Mouse (Mus musculus): ENCODE results near the gene Desi1. TPM values are rescaled to one million over a fixed set of nuclear protein-coding genes. Genes with fewer than 3 reads are reported as not detected.

Desi1 gene
- total RNA-seq, 2 experiments from 2014 or later, result 8.3 to 26.3 TPM

Other genes with a start within 250 kb of the Desi1 start
- gene Tef, start 231.4 kb downstream of the Desi1 start, total RNA-seq (2014; fragmentation: Nextera tagmentation), result 6.6 and 9.4 TPM in 2 replicates
- gene Tef, start 231.4 kb downstream of the Desi1 start, total RNA-seq (2017), result 6.9 and 10.1 TPM in 2 replicates
- 35.0 and 39.6 TPM in 2 replicates for gene Tob2, start 175.1 kb downstream of the Desi1 start, total RNA-seq (2014; fragmentation: Nextera tagmentation)
- gene Tob2, start 175.1 kb downstream of the Desi1 start, total RNA-seq (2017), result 14.7 and 19.3 TPM in 2 replicates
- 101 and 107 TPM in 2 replicates for gene Phf5a, start 162.0 kb downstream of the Desi1 start, total RNA-seq (2014; fragmentation: Nextera tagmentation)
- 79.2 and 148 TPM in 2 replicates for gene Phf5a, start 162.0 kb downstream of the Desi1 start, total RNA-seq (2017)
- 123 and 126 TPM in 2 replicates for gene Aco2, start 161.6 kb downstream of the Desi1 start, total RNA-seq (2014; fragmentation: Nextera tagmentation)
- gene Aco2, start 161.6 kb downstream of the Desi1 start, total RNA-seq (2017), result 156 and 180 TPM in 2 replicates
- 21.8 and 26.5 TPM in 2 replicates for gene Polr3h, start 107.6 kb downstream of the Desi1 start, total RNA-seq (2014; fragmentation: Nextera tagmentation)
- gene Polr3h, start 107.6 kb downstream of the Desi1 start, total RNA-seq (2017), result 46.6 and 51.2 TPM in 2 replicates
- gene Csdc2, start 97.1 kb downstream of the Desi1 start, total RNA-seq (2014; fragmentation: Nextera tagmentation), result not detected in 2 replicates
- not detected in 2 replicates for gene Csdc2, start 97.1 kb downstream of the Desi1 start, total RNA-seq (2017)
- gene Pmm1, start 72.9 kb downstream of the Desi1 start, total RNA-seq (2014; fragmentation: Nextera tagmentation), result 32.6 and 32.7 TPM in 2 replicates
- 19.5 and 21.2 TPM in 2 replicates for gene Pmm1, start 72.9 kb downstream of the Desi1 start, total RNA-seq (2017)
- gene 1700029P11Rik, start 53.3 kb downstream of the Desi1 start, total RNA-seq (2014; fragmentation: Nextera tagmentation), result not detected in 2 replicates
- not detected in 2 replicates for gene 1700029P11Rik, start 53.3 kb downstream of the Desi1 start, total RNA-seq (2017)
- 104 and 120 TPM in 2 replicates for gene Xrcc6, start 46.0 kb downstream of the Desi1 start, total RNA-seq (2014; fragmentation: Nextera tagmentation)
- 234 and 250 TPM in 2 replicates for gene Xrcc6, start 46.0 kb downstream of the Desi1 start, total RNA-seq (2017)
- 254 and 268 TPM in 2 replicates for gene Snu13, start 13.7 kb upstream of the Desi1 start, total RNA-seq (2014; fragmentation: Nextera tagmentation)
- 183 and 209 TPM in 2 replicates for gene Snu13, start 13.7 kb upstream of the Desi1 start, total RNA-seq (2017)
- not detected in 2 replicates for gene 4930407I10Rik, start 25.3 kb upstream of the Desi1 start, total RNA-seq (2014; fragmentation: Nextera tagmentation)
- gene 4930407I10Rik, start 25.3 kb upstream of the Desi1 start, total RNA-seq (2017), result not detected in 2 replicates
- not detected in 2 replicates for gene Mei1, start 36.1 kb upstream of the Desi1 start, total RNA-seq (2014; fragmentation: Nextera tagmentation)
- gene Mei1, start 36.1 kb upstream of the Desi1 start, total RNA-seq (2017), result not detected in 2 replicates
- 11.0 and 26.5 TPM in 2 replicates for gene Ccdc134, start 94.1 kb upstream of the Desi1 start, total RNA-seq (2014; fragmentation: Nextera tagmentation)
- gene Ccdc134, start 94.1 kb upstream of the Desi1 start, total RNA-seq (2017), result 13.1 and 17.2 TPM in 2 replicates
- gene Srebf2, start 113.3 kb upstream of the Desi1 start, total RNA-seq (2014; fragmentation: Nextera tagmentation), result 19.0 and 24.3 TPM in 2 replicates
- gene Srebf2, start 113.3 kb upstream of the Desi1 start, total RNA-seq (2017), result 16.5 and 17.5 TPM in 2 replicates
- not detected in 2 replicates for gene Shisa8, start 179.0 kb upstream of the Desi1 start, total RNA-seq (2014; fragmentation: Nextera tagmentation)
- not detected in 2 replicates for gene Shisa8, start 179.0 kb upstream of the Desi1 start, total RNA-seq (2017)
- 0.49 TPM in 1 of 2 replicates, not detected in the other for gene Tnfrsf13c, start 190.5 kb upstream of the Desi1 start, total RNA-seq (2014; fragmentation: Nextera tagmentation)
- gene Tnfrsf13c, start 190.5 kb upstream of the Desi1 start, total RNA-seq (2017), result 0.46 TPM in 1 of 2 replicates, not detected in the other
- gene Cenpm, start 210.9 kb upstream of the Desi1 start, total RNA-seq (2014; fragmentation: Nextera tagmentation), result 15.1 and 39.8 TPM in 2 replicates
- 21.9 and 22.0 TPM in 2 replicates for gene Cenpm, start 210.9 kb upstream of the Desi1 start, total RNA-seq (2017)
- gene 1500009C09Rik, start 218.5 kb upstream of the Desi1 start, total RNA-seq (2014; fragmentation: Nextera tagmentation), result not detected in 2 replicates
- gene 1500009C09Rik, start 218.5 kb upstream of the Desi1 start, total RNA-seq (2017), result not detected in 2 replicates
- 0.28 and 1.1 TPM in 2 replicates for gene Sept3, start 241.0 kb upstream of the Desi1 start, total RNA-seq (2014; fragmentation: Nextera tagmentation)
- 0.13 and 0.67 TPM in 2 replicates for gene Sept3, start 241.0 kb upstream of the Desi1 start, total RNA-seq (2017)